Mouse (Mus musculus): ENCODE data around the gene Eya2. TPM values are rescaled to one million over a fixed set of nuclear protein-coding genes. Genes with fewer than 3 reads are reported as not detected.

Gene Eya2
- total RNA-seq, 2 experiments from 2014 or later = 4.9 to 5.4 TPM

DNA sequence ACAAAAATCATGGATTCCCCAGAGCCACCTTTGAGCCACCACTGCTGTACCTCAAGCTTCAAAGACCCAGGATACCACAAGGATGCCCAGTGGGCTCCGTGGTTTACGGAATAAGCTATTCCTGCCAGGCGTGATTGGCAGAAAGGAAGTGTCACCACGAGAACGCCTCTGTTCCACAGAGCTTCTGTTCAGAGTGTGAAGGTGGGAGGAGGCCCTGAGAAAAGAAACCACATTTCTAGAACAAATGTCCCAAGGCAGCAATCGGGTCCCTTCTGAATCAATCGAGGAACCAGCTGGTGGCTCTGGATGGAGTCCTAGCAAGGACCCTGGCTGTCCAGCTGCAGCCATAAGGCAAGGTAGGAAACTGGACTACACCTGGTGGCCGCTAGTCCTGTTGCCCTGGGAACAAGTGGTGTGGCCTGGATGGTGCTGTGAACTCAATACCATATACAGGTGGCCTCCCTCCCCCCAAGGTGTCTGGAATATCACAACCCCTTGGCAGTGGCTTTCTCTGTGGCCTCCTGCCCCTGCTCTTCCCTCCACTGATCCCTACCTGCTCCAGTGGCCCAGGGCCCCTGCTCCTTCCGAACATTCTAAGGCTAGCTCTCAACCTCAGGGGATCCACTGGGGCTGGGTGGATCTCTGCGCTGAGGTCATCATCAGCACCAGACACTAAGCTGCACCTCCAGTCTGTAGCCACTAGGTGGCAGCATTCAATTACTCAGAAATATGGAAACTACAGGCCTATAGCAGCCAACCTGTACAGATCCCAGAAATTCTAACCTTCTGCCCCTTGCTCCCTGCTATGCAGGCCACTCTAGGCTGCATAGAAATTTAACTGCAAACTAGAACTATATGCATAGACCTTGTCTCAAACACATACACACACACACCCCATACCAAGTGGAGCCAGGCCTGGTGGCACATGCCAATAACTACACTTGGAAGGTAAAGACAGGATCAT lies 224.4 kb downstream of the Eya2 start:
- DNase-seq = peak; percentile 55

GRCm38 (mm10) chr2:165820073-165820472 lies 225.2 kb downstream of the Eya2 start:
- no peak for DNase-seq

DNA sequence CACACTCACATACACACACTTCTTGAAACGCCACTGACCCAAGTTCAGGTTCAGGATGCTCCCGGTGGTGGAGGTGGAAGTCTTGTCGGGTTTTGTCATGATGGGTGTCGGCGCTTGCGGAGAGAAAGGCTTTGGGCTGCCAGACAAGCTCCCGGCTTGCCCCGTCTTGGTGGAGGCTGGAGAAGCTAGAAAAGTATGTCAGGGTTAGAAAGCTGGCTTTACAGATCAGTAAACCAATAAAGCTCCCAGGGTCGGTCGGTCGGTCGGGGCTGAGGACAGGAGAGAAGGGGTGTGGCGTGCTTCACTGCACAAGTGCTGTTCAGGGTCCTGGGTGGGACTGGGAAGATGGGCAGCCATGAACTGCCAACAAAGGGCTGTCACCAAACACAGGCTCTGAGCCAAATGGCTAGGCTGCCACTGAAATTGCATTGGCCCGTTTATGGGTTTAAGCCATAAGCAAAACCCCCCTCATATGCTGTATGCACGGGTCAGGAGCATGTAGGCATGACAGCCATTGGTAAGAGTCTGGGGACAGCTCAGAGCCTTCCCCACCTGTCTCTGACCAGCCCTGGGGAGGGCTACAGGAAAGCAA lies 225.8 kb downstream of the Eya2 start:
- DNase-seq = no peak

Other genes starting within 250 kb of the Eya2 start
- gene Zfp663, start 226.3 kb upstream of the Eya2 start, total RNA-seq (2021) = under 1 TPM in 1 of 2 experiments, not detected in 1; 0.23 TPM
- 1 to 10 TPM; 2.8 to 3.9 TPM for gene Zfp334, start 206.8 kb upstream of the Eya2 start, total RNA-seq (2021)
- 1 to 10 TPM in 1 of 2 experiments, under 1 TPM in 1; 0.14 to 1.3 TPM for gene Ocstamp, start 194.6 kb upstream of the Eya2 start, total RNA-seq (2021)
- gene Slc13a3, start 121.8 kb upstream of the Eya2 start, total RNA-seq (2021) = under 1 TPM; 0.38 to 0.52 TPM
- 10 to 100 TPM in 1 of 2 experiments, 1 to 10 TPM in 1; 9.2 to 10.7 TPM for gene Trp53rka, start 101.7 kb upstream of the Eya2 start, total RNA-seq (2021)
- 1 to 10 TPM; 3.4 to 4.9 TPM for gene Slc2a10, start 91.2 kb upstream of the Eya2 start, total RNA-seq (2021)